Mouse (Mus musculus): ENCODE results near the gene Prmt3.

- no peak for TF ChIP-seq CTCF (IDR thresholded peaks at IDR 0.05 in 2 of 3, conservative IDR thresholded peaks at IDR 0.05 in 1 of 3; ENCODE audit: control insufficient read depth in 1 of 3, insufficient read depth in 1 of 3, low read depth in 2 of 3, low read length in 3 of 3, poor library complexity in 1 of 3, severe bottlenecking in 1 of 3)
- TF ChIP-seq POLR2A (IDR thresholded peaks at IDR 0.05; ENCODE audit: control insufficient read depth in 1 of 2, insufficient read depth in 1 of 2, low read depth in 1 of 2, low read length in 2 of 2, poor library complexity in 1 of 2) = no peak
- TF ChIP-seq EP300 (IDR thresholded peaks at IDR 0.05; ENCODE audit: low read depth in 1 of 2, low read length in 2 of 2) = no peak
- TF ChIP-seq SIN3A (IDR thresholded peaks at IDR 0.05; ENCODE audit: low read length) = no peak
Observed at GRCm38 (mm10) chr7:49778904-49779615, 914 bp downstream of the Prmt3 start.
